Mouse (Mus musculus) small intestine, adult 2 months (tissue): Measurements from ENCODE around the gene Bcat1.

ENCODE experiments used
- CTCF ChIP-seq: fragments of 200-500 bp; IDR thresholded peaks from 2 replicates; pipeline ENCODE4 v1.5.1; 2012; ENCODE audit warnings: low read depth, mild to moderate bottlenecking, control low read depth, inconsistent platforms, low read length, moderate library complexity, mixed read lengths; ENCODE audit not compliant: insufficient replicate concordance, insufficient read length; ENCODE audit errors: extremely low read depth
- POLR2A ChIP-seq: fragments of 200-500 bp; IDR thresholded peaks from 2 replicates; pipeline ENCODE4 v1.6.1; 2012; ENCODE audit warnings: low read depth, mild to moderate bottlenecking, control low read depth, inconsistent platforms, low read length, moderate library complexity

- TF ChIP-seq CTCF (no peak), POLR2A (no peak)
These were observed 45.0 kb upstream of the Bcat1 start for GRCm38 (mm10) chr6:145120787-145121589.
